Mouse (Mus musculus) liver, postnatal 0 days (tissue): Measurements from ENCODE around the gene Ncbp3. TPM values are rescaled to one million over a fixed set of nuclear protein-coding genes. Genes with fewer than 3 reads are reported as not detected.

ENCODE experiments used
- ATAC-seq: fragments of 200-750 bp; cut with Nextera tagmentation; 2 replicates; pipeline ENCODE4 v1.8.0; 2017; ENCODE audit warnings: mild to moderate bottlenecking, moderate library complexity
- DNase-seq: peaks from one replicate; pipeline ENCODE4 v3.0.0-alpha.2; 2016
- H3K27ac ChIP-seq: fragments of 300-500 bp; sonication (generic); 2 replicates; pipeline ENCODE4 v1.5.1; 2014; ENCODE audit warnings: antibody characterized with exemption, moderate library complexity, mild to moderate bottlenecking, low read depth
- H3K27me3 ChIP-seq: fragments of 300-500 bp; sonication (generic); 2 replicates; pipeline ENCODE4 v1.6.1; 2014; ENCODE audit warnings: low read length, control low read depth, mixed read lengths; ENCODE audit not compliant: insufficient read depth
- H3K36me3 ChIP-seq: fragments of 300-500 bp; sonication (generic); replicated peaks from 2 replicates; pipeline ENCODE4 v1.6.1; 2014; ENCODE audit warnings: mild to moderate bottlenecking, control low read depth, low read length, moderate library complexity, mixed read lengths; ENCODE audit not compliant: insufficient read depth
- H3K4me1 ChIP-seq: fragments of 300-500 bp; sonication (generic); 2 replicates; pipeline ENCODE4 v1.6.1; 2014; ENCODE audit warnings: antibody characterized with exemption, mild to moderate bottlenecking, control low read depth; ENCODE audit not compliant: insufficient read depth
- H3K4me2 ChIP-seq: fragments of 300-500 bp; sonication (generic); 2 replicates; pipeline ENCODE4 v1.6.1; 2014; ENCODE audit warnings: low read depth, mild to moderate bottlenecking, low read length, moderate library complexity, mixed read lengths
- H3K4me3 ChIP-seq: fragments of 300-500 bp; sonication (generic); 2 replicates; pipeline ENCODE4 v1.5.1; 2014; ENCODE audit warnings: low read depth, low read length
- H3K9ac ChIP-seq: fragments of 300-500 bp; sonication (generic); replicated peaks from 2 replicates; pipeline ENCODE4 v1.6.1; 2014; ENCODE audit warnings: mild to moderate bottlenecking, moderate library complexity
- H3K9me3 ChIP-seq: fragments of 300-500 bp; sonication (generic); 2 replicates; pipeline ENCODE4 v1.6.1; 2016; ENCODE audit warnings: mild to moderate bottlenecking, control low read depth, low read length, mixed read lengths
- CTCF ChIP-seq: sonication (generic); IDR thresholded peaks from 2 replicates; pipeline ENCODE4 v1.5.1; 2016; ENCODE audit warnings: antibody characterized with exemption, low read depth
- EP300 ChIP-seq: IDR thresholded peaks from 2 replicates; pipeline ENCODE4 v1.6.1; 2016; ENCODE audit warnings: antibody characterized with exemption, low read depth, mild to moderate bottlenecking
- WGBS: fragments of 180-500 bp; shearing (Covaris S2); extraction: QIAGEN DNeasy Blood & Tissue Kit; methylation state at CpG from one replicate; pipeline ENCODE4 v1.1.7; 2014; ENCODE audit not compliant: insufficient replicate concordance; 5-methylcytosine and 5-hydroxymethylcytosine counted together
- polyA plus RNA-seq: library from polyadenylated mRNA; unstranded; fragments of >200 nt; fragmentation: Nextera tagmentation; extraction: Ambion mirVana; gene quantifications from 2 replicates; pipeline ENCODE4 v1.2.1, GENCODE M21; 2015

The Ncbp3 gene
- polyA plus RNA-seq, 1 experiment from 2014 or later, result 2.7 TPM

DNA sequence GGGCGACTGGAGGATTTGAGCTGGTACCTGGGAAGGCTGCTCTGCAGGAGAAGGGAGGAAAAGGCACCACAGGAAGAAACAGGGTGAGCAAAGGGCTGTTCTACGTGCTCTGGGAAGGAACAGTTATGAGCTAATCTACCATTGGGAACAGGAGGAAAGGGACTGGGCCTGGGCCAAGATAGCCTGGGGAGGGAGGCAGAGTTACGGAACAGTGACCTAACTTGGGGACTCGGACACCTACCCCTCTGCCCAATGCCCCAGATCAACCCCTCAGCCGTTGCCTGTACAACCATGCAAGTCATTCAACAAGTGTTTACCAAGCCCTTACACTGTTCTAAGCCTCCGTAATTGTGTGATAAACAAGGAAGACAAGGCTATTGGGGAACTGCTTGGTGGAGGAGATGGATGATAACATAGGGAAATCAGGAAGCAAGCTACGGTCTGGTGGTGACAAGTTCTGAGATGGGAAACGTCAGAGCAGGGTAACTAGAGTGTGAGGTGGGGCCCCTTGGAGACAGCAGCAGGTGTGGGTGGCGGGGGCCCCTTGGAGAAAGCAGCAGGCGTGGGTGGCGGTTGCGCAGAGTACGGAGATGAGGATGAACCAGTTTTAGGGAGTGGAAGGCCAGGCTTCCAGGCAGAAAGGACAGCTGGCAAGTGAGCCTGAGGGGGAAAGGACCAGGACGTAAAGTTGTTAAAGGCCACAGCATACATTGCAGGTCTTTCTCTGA, 61.5 kb downstream of the Ncbp3 start:
- H3K4me1 ChIP-seq, result peaks cover 6% of the 10 kb centered on the region; the same call in 1 of the 2 replicates
- peak overlapping the region; percentile 48; the same call in 1 of the 2 replicates for H3K27ac ChIP-seq
- DNase-seq (no peak), ATAC-seq (no peak)
- no peak overlapping the region for H3K9ac ChIP-seq
- H3K4me2 ChIP-seq, result no peak overlapping the region
- H3K9me3 ChIP-seq, result no peaks in the 10 kb centered on the region
- H3K36me3 ChIP-seq, result no peaks in the 10 kb centered on the region
- 59% methylated on average over 14 of the region's 14 CpGs for WGBS
- no peak overlapping the region for H3K4me3 ChIP-seq
- TF ChIP-seq CTCF (no peak), EP300 (no peak)
- H3K27me3 ChIP-seq, result no peaks in the 10 kb centered on the region

DNA sequence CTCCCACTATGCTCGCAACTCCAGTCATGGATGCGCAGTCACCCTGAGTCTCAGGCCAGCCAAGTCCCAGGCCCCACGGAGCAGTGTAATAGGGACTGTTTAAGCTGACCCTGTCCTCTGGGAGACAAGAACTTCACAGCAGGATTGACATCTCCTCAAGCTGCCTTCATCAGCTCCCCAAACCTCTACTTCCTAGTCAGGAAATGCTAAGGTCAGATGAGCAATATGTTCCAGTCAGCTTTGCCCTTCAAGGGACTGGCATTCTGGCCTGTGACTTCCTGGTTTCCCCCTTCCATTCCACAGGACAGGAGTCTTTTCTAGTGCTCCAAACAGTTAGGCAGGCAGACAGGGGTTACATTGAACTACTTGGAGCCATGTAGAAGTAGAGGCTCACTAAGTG, 62.4 kb downstream of the Ncbp3 start:
- Histone ChIP-seq H3K9ac (no peak overlapping the region), H3K4me2 (no peak overlapping the region), H3K27me3 (no peaks in the 10 kb centered on the region), H3K4me3 (no peak overlapping the region), H3K27ac (peak overlapping the region; percentile 24; the same call in 1 of the 2 replicates), H3K9me3 (no peaks in the 10 kb centered on the region), H3K4me1 (peaks cover 6% of the 10 kb centered on the region; the same call in 1 of the 2 replicates), H3K36me3 (no peaks in the 10 kb centered on the region)
- TF ChIP-seq CTCF, result no peak
- ATAC-seq (0 out of 2 replicates have a peak, but pooled peaks have one; percentile 4), DNase-seq (no peak)
- WGBS, result 82% methylated on average over 3 of the region's 3 CpGs

GRCm38 (mm10) chr11:73111414-73111813, 63.8 kb downstream of the Ncbp3 start:
- H3K4me3 ChIP-seq, result no peak overlapping the region
- no peak overlapping the region for H3K4me2 ChIP-seq
- H3K4me1 ChIP-seq, result peaks cover 6% of the 10 kb centered on the region; the same call in 1 of the 2 replicates
- H3K9ac ChIP-seq, result no peak overlapping the region
- DNase-seq (no peak), ATAC-seq (no peak)
- no peaks in the 10 kb centered on the region for H3K9me3 ChIP-seq
- no peaks in the 10 kb centered on the region for H3K36me3 ChIP-seq
- H3K27ac ChIP-seq, result no peak overlapping the region
- TF ChIP-seq CTCF (no peak), EP300 (no peak)
- WGBS, result 71% methylated on average over 6 of the region's 6 CpGs
- H3K27me3 ChIP-seq, result no peaks in the 10 kb centered on the region

DNA sequence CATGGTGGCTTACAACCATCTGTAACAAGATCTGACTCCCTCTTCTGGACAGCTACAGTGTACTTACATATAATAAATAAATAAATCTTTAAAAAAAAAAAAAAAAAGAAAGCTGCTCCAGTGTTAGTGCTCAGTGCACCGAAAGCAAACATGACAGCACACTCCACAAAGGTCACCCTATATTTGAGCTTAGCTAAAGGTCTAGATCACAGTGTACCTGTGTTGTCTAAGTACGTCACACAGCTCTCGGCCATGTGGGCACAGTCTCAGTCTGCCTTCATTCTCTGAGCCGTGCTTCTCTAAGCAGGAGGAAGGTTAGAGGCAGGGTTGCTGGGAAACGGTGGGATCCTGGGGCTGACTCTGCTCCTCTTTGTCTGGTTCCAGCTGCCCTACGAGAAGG, 78.9 kb downstream of the Ncbp3 start:
- no peak for DNase-seq
- ATAC-seq, result peak; percentile 91
- Histone ChIP-seq H3K4me2 (no peak overlapping the region), H3K36me3 (no peaks in the 10 kb centered on the region), H3K27ac (no peak overlapping the region), H3K4me3 (no peak overlapping the region), H3K27me3 (no peaks in the 10 kb centered on the region), H3K4me1 (no peaks in the 10 kb centered on the region), H3K9ac (no peak overlapping the region), H3K9me3 (no peaks in the 10 kb centered on the region)
- WGBS, result 67% methylated on average over 6 of the region's 6 CpGs
- no peak for TF ChIP-seq EP300
- TF ChIP-seq CTCF, result no peak

DNA sequence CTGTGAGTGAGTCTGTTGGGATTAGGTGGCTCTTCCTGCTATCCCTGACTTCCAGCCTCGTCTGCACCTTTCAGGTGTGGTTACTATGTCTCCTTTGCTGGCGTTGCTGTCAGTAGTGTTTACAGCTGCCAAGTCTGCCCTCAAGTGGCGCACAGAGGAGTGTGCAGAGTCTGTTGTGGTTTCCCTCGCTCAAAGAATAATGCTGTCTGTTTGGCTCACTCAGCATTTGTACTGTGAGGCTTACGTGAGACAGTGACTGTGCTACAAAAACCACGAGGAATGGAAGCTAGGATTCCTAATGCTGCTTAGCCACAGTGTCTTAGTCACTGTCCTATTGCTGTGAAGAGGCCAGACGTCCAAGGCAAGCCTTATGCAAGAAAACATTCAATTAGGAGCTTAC, 83.4 kb downstream of the Ncbp3 start:
- WGBS, result 41% methylated on average over 7 of the region's 7 CpGs
- Histone ChIP-seq H3K9me3 (no peaks in the 10 kb centered on the region), H3K4me2 (no peak overlapping the region), H3K27ac (no peak overlapping the region), H3K4me1 (peaks cover 15% of the 10 kb centered on the region), H3K27me3 (no peaks in the 10 kb centered on the region), H3K4me3 (no peak overlapping the region), H3K9ac (no peak overlapping the region), H3K36me3 (peaks cover 13% of the 10 kb centered on the region; the same call in 1 of the 2 replicates)
- peak; percentile 35; the same call in 1 of the 2 replicates for ATAC-seq
- peak; percentile 68 for TF ChIP-seq CTCF
- no peak for TF ChIP-seq EP300
- no peak for DNase-seq

- ATAC-seq, result no peak
- Histone ChIP-seq H3K4me1 (peaks cover 28% of the 10 kb centered on the region), H3K36me3 (peaks cover 13% of the 10 kb centered on the region; the same call in 1 of the 2 replicates)
These were observed 85.4 kb downstream of the Ncbp3 start for GRCm38 (mm10) chr11:73132999-73133398.

More at GRCm38 (mm10) chr11:73132999-73133398, 85.4 kb downstream of the Ncbp3 start:
- H3K4me2 ChIP-seq, result no peak overlapping the region
- H3K27me3 ChIP-seq, result no peaks in the 10 kb centered on the region
- no peak overlapping the region for H3K9ac ChIP-seq
- TF ChIP-seq CTCF, result no peak
- no peak for TF ChIP-seq EP300
- no peaks in the 10 kb centered on the region for H3K9me3 ChIP-seq
- 56% methylated on average over 6 of the region's 6 CpGs for WGBS
- DNase-seq, result no peak
- H3K4me3 ChIP-seq, result no peak overlapping the region
- H3K27ac ChIP-seq, result no peak overlapping the region
